Mouse (Mus musculus) ES-E14 (cell line): ENCODE measurements around the gene Zbtb37.

Experiments used
- HCFC1 ChIP-seq: IDR thresholded peaks from 2 replicates; pipeline ENCODE4 v1.6.1; 2012; ENCODE audit warnings: low read length, inconsistent platforms, borderline replicate concordance; ENCODE audit not compliant: insufficient read depth
- ZC3H11A ChIP-seq: IDR thresholded peaks from 2 replicates; pipeline ENCODE4 v1.6.1; 2012; ENCODE audit warnings: low read depth, mild to moderate bottlenecking, inconsistent platforms, low read length, borderline replicate concordance

DNA sequence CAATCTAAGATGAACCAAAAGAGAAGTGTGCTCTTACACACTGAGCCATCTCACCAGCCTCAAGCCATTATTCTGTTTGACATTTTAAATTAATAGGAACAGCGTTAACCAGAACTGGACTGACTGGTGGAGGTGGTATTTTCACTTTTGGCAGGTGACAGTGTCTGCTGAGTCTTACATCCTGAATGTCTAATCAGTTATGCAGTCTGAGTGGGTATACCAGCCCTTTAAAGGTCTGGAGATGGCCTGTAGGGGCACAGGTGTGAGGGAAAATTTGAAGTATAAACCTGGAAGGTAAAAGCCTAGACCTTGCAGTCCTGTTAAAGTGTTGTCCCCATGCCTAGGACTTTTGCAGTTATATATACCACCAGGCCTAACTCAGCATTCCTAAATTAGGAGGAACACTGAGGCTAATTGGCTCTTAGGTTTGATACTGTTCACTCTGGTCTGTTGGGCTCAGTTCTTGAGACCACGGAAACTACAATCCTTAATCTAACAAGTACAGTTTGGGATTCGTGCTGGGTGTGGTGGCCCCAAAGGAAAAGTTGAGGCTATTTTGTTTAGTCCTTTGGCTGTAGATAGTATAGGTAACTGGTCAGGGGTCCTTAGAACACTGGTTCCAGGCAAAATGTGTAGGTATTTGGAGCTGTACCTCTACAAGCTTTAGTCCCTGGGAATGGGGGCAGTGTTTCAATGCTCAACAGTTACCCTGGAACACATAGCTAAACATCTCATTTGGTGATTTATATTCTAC, 4.5 kb upstream of the Zbtb37 start:
- no peak for TF ChIP-seq ZC3H11A
- no peak for TF ChIP-seq HCFC1
